Mouse (Mus musculus) adrenal gland, postnatal 14 days (tissue): ENCODE data around the gene Tmem273. TPM values are rescaled to one million over a fixed set of nuclear protein-coding genes. Genes with fewer than 3 reads are reported as not detected.
A peak's percentile ranks its signal among the peaks of the same experiment; 100 is the strongest.

Experiments
- DNase-seq: peaks from one replicate; pipeline ENCODE4 v3.0.0; 2021; ENCODE audit warnings: mixed read lengths
- long read RNA-seq, 2 experiments: library from polyadenylated mRNA; stranded (forward); transcript quantifications; one replicate each; pipeline ENCODE4 v2.0.0; 2021
- total RNA-seq: library from RNA; stranded (reverse); gene quantifications from 2 replicates; pipeline ENCODE4 v1.2.3, GENCODE M21; 2021

Tmem273 gene
- 1.4 and 2.0 TPM in 2 replicates for total RNA-seq
- long read RNA-seq, experiment 1 = 0 reads
- long read RNA-seq, experiment 2 = 0 reads

DNA sequence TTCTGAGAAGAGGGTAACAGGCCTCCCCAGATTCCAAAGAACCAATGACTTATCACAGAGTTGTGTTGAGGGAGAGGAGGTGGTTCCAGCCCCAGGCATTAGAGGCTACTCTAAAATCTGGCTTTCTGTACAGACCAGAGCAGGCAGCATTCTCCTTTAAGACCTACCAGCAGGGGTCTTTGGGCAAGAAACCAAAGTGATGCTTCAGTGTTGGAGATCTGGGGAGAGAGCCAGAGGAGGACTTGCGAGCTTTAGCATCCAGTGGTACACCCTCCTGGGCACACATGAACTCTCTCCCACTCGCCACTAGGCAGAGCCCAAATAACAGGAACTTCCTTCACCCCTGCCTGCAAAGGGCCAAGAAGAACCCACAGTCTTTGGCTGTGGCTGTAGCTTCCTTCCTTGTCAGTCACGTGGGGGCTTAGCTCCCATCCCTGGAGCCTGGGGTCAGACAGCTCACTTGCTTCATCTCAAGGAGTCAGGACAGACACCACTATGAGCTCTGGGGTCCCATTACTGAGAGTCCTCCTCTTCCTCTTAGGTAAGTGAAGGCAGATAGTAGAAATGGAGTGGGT is at the start of gene Tmem273:
Gene Tmem273 (plus strand): TSS at position 408 of the 575 bp plus-strand sequence.
- no peak for DNase-seq

DNA sequence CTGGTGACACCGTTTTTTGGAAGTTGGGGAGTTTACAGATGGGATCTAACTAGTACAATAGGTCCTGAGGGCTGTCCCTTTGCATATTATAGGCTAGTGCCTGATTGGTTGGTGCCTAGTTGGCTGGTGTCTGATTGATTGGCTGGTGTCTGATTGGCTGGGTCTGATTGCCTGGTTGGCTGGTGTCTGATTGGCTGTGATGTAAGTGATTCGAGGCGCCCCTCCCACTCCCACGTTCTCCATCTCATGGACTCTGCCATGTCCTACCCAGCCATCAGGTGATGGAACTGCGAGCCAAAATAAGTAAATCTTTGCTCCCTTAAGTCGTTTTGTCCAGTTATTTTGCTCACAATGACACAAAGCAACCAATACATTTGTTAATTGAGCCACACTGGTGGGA is 49.2 kb upstream of the Tmem273 start:
- no peak for DNase-seq

DNA sequence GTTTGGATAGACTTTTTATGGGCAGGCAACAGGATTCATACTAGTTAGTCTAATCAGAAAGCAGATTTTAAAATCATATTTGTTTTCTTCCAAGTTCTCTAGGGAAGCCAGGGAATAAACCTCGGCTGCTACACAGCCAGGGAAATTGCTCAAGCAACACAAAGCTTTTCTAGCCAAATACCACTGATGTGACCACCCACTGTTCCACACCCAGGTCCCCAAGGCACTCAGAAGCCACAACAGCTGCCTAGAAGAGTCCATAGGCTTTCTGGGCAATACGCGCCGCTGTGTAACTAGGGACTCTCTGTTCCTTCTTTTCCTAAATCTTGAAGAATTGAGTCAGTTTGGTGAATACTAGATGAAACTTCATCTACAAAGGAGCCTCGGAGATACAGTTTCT is 47.2 kb upstream of the Tmem273 start:
- DNase-seq = no peak

DNA sequence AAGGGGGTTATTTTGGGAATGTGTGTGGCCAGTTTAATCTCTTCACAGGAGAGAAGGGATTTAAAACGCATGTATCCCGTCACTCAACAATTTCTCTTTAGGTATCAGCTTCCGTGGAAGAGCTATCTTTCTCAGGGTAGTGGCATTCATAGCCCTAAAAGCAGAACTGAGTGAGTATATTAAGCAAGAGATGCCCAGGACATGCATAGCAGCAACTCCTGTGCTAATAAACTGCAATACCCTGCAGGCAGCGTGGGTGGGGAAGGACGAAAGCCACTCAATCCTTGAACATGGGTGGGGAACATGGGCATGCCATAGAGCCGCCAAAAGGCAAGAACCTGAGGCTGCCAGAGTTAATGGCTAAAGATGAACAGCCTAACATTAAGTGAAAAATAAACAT is 37.2 kb upstream of the Tmem273 start:
- DNase-seq = no peak

DNA sequence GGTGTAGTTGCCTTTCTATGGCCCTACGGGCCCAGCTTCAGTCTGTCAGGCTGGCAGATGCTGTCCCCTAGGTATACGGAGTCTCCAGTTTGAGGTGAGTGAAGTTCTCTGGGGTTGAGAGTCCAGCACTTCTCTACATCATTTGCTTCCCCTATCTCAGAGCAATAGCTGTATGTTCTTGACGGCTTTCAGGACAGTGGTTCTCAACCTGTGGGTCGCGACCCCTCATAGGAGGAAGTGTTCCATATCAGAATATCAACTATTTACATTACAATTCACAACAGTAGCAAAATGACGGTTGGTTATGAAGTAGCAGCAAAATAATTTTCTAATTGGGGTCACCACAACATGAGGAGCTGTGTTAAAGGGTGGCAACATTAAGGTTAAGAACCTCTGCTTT is 35.0 kb upstream of the Tmem273 start:
- DNase-seq = no peak

DNA sequence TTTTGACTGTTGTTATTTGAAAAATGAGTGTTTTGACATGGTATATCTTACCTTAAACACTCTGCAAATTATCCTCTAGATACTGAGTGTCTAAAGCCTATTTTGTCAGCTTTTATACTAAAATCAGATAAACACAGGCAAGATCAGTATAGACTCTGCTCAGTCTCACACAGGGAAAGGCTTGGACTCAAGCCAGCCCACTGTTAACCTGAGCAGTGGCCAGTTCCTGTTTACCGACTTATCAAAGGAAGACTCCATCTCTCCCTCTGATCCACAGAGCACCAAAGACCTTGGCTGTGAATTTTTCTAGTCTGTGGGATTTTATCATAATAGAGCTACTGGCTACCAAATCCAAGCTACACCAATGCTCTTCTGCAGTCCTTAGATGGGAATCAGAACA is 31.5 kb upstream of the Tmem273 start:
- no peak for DNase-seq

DNA sequence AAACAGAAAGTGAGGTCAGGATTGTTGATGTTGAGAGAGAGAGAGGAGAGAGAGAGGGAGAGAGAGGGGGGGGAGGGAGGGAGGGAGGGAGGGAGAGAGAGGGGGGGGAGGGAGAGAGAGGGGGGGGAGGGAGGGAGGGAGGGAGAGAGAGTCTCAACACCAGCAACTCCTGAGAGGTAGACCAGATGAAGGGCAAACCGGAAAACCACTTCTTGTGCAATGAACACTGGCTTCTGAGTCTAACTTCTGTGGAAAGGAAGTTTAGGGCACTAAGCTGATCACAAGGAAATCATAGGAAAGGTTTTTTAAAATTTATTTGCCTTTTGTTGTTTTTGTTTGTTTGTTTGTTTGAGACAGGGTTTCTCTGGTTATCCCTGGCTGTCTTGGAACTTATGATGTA is 23.6 kb upstream of the Tmem273 start:
- DNase-seq = no peak

DNA sequence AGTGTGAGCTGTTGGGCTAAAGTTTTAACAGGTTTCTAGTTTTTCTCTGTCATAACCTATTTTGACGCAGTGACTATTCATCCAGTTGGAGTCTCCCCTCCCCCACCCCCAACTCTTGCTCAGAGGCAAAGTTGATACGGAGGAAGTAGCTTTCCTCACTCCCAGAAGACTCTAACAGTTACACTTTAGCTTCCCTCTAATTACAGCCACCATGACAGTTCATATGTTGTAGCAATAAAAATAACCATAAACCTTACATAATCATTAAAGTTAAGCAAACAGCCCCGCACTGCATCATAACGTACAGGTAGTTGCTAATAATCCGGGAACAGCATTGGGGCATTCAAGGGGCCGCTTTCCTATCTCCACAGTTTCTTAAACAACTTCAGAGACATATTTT is 15.2 kb upstream of the Tmem273 start:
- no peak for DNase-seq

DNA sequence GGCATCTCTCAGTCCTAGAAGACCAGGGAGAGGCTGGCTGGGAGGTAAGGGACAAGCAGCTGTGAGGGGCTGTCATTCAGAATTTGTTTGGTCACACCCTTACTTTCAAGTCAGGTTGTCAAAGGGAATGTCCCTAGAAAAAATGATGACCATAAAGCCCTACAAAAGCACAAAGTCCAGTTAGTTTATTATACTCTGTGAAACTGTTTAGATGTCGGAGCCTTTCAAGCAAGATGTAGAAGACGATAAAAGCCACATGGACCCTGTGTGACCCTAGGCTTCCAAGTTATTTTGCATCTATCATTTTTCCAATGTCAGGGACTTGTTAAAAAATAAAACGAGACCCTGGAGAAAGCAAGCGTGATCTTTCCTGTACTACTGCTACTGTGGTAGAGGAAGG is 13.7 kb upstream of the Tmem273 start:
- DNase-seq = no peak

DNA sequence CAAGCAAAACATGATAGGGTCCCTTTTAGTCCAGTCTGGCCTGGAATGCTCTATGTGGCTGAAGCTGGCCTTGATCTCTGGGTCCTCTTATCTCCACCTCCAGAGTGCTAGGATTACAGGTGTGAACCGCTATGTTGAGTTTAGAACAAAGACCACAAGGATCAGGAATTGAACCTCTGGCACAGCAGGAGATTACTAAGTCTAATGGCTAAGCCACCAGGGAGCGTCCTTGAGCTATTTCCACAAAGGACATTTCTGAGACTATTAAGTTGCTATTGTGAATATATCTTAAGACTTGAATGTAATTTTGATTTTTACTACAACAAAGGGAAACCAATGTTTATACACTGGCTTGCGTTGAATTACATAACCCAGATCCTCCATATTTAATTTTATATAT is 13.0 kb upstream of the Tmem273 start:
- DNase-seq = peak; percentile 55

DNA sequence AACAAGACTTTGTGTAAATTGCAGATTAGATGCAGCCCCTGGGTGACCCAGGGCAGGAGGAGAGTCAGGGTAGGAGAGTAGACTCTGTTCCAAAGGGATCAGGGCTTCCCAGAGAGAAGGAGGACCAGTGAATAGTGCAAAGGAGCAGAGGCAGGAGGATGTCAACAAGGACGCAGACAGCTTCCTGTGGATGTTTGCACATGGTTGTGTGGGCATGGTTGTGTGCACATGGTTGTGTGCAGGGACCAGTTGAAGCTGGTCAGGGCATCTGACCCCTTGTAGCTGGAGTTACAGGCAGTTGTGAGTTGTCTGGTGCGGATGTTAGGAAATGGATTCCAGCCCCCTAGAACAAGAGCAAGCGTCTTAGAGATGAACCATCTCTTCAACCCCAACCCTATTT is 12.3 kb upstream of the Tmem273 start:
- no peak for DNase-seq

DNA sequence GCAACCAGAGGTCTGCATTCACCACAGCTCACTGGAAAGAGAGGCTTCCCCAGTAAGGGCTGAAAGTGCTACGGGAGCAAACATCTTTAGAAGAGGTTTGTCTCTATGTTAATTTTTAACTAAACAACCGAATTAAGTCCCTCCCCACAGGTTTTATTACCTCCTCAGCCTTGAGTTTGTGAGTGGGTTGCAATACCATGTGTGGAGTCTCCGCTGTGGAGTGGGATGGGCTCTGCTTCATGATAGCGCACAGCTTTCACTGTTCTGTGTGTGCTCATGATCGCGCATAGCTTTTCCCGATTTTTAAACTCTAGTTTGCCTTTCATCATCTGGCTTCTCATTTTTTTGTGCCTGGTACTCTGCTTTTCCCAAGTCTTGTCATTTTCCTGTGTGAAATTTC is 9.7 kb upstream of the Tmem273 start:
- DNase-seq = no peak

DNA sequence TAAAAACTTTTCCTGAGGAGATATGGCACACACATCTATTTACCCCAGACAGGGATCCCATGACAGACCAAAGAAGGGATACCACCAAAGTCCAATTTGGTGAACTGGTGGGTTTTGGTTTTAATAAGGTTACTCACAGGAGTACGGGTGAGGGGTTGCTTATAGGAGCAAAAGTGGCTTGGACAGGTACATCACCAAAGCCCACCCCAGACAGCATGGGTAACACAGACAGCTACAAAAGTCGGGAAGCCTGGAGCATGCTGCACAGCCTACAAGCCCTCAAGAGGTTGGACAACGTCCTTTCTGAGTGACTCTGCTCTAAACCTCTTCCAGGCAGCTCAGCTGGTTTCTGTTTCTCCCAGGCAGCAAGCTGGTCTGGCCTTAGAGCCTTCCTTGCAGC is 7.4 kb upstream of the Tmem273 start:
- no peak for DNase-seq

DNA sequence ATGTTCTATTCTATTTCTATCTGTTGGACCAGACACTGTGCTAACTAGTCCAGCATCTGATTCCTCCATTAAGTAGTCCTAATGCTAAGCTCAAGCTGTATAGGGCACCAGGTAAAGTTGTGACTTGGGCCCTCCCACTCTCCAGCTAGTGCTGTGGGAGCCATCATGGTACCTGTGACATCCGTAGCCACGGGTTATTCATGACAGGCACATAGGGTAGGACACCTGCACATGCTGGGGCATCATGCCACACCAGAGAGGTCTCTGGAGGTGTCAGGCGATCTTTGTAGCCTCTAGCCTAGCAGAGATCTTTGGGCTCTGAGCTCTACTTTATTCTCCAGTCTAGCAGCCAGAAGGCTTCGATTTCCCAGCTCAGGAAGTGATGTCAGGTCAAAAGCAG is 2.9 kb upstream of the Tmem273 start:
- DNase-seq = no peak

DNA sequence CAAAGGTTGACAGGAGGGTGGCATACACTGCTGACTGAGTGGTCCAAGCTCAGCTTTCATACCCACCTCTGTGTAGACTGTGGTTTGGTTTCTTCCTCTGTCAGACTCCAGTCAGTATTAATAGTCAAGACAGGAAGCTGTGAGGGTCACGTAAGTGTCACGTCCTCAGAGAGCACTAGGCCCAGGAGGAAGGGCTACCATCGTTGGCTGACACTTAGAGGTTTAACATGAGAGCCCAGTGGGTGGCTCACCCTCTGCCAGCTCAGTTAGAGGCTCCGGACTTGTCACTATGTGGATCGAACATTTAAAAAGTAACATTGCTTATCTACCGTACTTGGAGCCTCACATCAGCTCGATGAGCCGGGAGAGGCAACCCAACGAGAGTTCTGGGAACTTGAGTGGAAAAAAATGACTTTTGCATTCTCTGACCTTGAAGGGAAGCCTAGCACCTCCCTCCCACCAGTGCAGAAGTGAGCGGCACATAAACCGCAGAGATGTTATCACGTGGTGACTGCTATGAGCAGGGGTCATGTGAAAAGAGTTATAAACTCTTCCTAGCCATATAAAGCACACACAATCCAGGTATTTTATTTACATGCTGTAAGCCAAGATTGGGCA is 1.5 kb upstream of the Tmem273 start:
- peak; percentile 12 for DNase-seq

DNA sequence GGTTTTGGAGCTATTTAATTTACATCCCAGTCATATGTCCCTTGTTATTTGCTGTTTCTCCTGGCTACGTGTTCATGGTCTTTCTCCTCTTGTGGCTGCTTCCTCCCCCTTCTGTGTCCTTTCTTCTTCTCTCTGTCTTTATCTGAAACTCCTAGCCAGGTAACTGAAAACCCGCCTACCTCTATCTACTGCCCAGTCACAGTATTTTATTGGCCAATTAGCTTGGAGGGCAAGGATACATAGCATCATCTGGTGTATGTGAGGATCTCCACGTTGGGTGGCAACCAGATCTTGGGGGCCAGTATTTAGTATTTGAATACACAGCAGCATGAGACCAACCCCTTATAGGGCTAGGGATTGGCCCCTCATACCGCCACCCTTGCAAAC is 1.0 kb upstream of the Tmem273 start:
- DNase-seq = no peak

DNA sequence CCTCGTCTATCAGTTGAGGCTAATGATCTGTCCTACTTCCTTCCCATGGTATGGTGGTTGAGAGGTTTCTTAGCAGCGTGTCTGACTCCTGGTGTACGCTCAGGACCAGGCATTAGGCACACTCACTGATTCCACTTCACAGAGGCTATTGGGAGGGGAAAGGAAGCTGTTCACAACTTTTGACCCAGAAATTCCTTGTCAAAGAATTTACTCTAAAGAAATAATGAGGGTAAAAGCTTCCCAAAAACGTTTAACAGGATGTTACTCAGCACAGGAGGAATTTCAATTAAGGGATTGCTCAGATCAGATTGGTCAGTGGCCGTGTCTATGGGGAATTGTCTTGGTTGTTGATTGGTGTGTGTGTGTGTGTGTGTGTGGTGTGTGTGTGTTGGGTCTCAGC is 1.9 kb downstream of the Tmem273 start:
- DNase-seq = no peak

DNA sequence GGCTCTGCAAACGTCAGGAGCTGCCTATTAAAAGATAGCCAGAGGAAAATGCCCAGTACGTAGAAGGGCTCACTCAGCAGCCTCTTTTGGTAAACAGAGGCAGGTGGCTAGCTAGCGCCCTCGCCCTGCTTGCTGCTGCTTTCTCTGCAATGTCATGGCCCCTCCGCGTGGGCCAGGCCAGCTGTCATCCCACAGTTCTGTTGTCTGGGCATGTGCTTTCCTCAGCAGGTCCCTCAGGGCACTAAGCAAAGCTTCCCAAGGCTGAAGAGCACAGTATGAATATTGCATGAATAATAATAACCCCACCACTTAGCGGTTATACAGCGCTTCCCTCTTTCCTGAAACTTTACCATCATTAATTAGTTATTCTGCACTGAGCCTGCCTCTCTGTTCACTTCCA is 10.6 kb downstream of the Tmem273 start:
- no peak for DNase-seq

DNA sequence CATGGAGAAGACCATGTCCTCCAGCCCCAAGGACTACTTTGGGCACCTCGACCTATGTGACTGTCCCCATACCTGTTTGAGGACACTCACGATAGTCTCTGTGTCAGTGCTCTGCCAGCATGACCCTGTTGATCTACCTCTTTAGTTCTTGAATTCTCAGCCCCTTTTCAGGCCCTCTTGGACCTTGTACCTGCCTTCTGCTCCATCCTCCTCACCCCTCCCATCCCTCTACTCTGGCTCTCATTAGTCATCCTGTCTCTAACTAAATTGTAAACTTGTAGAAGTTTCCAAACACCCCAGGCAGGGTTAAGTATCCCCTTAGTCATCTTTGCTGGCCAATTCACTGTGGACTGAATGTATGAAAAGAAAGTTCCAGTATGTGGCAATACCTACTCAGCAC is 12.0 kb downstream of the Tmem273 start:
- DNase-seq = no peak

DNA sequence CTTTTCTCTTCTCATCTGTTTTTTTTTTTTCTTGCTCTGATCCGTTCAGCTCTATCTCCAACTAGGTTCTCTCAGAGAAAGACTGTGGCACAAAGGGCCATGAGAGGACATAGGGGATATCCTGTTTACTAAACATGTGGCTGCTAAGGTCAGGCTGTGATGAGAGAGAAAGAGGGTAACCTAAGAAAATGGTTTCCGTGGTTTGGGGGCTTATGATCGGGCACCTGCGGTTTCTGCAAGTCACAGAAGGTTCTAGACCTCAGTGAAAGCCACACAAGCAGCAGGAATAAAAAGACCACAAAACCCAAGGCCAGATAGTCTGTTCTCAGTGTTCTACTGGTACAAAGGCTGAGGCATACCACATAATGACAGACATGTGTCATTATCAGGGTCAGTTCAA is 12.6 kb downstream of the Tmem273 start:
- DNase-seq = no peak

DNA sequence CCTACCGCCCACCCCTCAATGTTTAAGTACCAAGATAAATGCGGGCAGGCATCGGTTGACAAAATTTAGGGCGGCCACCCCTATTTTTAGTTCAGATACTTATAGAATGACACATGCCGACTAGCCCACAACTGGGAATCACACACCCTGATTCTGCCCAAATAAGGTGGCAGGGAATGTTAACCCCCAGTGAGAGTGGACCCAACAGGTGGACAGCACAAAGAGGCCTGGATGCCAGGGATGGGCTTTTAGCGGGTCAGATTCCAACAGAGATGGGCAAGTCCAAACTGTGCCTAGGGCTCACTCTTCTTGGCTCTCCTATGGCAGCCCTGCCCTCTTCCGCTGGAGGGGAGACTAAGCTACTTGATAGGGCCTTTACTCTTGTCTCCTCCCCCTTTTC is 14.3 kb downstream of the Tmem273 start:
- no peak for DNase-seq

DNA sequence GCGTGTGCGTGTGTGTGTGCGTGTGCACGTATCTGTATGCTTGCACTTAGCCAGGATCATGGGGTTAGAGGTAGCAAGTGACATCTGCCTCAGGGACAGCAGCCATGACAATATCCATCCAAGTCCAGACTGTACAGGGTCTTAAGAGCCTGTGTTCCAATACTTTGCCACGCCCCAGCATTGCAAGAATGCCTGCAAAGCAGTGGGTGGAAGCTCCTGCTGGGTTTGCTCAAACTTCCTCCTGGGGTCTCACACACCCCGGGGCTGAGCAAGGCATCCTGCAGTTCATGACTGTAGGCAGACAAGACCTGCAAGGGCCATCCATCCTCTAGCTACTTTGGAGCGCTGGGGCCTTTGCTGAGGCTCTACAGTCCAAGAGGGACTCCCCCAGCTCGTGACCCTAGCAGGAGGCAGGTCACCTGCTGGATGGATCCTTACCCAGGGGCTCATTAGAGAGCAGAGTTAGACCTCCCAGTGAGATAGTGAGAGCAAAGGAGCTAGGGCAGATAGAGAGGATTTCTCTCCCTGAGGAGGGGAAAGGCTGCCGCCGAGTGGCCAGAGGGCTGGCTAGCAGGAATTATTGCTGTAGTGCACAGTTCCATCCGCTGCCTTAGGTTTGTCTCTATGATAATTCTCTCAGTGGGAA is 15.4 kb downstream of the Tmem273 start:
- peak; percentile 71 for DNase-seq

DNA sequence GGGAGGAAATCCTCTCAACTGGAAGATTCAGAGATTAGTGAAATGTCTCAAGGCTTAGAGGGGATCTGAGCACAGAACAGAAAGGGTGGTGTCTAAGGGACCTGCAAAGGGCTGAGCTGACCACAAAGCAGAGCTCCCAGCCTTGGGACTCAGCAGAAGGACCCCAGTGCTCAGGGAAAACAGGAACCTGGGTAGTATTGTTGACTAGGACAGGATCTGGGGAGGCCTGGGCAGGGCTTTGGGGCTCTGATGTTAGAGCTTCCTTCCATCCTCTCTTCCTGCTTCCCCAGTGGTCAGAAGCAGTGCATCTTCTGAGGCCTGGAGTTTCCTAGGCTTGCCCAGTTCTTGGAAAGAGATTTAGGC is 15.9 kb downstream of the Tmem273 start:
- DNase-seq = no peak

DNA sequence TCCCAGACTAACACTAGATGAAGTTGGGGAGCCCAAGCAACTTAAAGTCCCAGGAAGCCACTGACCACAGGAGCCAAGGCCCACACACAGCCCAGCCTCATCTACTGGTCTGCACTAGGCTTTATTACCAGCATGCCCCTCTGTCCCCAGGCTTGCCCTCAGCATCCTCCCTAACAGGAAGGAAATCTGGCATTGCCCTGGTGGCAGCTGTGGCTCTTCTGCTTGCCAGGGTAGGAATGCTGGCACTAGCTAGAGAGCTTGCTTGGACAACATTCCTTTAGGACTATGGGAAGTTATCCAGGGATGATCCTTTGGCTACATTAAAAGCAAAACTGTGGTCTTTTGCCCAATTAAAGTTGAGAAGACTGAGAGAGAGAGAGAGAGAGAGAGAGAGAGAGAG is 24.3 kb downstream of the Tmem273 start:
- DNase-seq = no peak
